Mouse (Mus musculus): ENCODE results near the gene Usp22.

DNA sequence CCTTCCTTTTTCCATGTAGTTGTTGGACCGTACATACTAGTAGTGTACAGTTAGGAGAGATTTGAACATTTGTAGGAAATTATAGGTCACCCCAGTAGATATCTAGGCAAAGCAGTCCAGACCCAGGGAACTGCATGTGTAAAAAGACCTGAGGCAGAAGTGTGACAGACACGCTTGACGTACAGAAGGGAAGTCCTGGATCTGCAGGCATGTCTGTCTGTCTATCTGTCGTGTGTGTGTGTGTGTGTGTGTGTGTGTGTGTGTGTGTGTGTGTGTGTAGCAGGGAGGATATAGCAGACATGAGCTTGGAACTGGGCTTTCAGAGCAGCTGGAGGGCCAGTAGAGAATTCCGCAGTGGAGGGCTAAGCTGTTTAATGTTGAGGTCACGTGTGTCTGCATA is 65.1 kb downstream of the Usp22 start:
- no peak for TF ChIP-seq POLR2A (IDR thresholded peaks at IDR 0.05; ENCODE audit: insufficient read depth, low read length)
- no peak for TF ChIP-seq CTCF (IDR thresholded peaks at IDR 0.05; ENCODE audit: low read depth, low read length)
- TF ChIP-seq EP300 (IDR thresholded peaks at IDR 0.05; ENCODE audit: insufficient read depth, low read depth, low read length) = no peak
